Mouse (Mus musculus) cortical plate, adult 2 months (tissue): ENCODE data around the gene Flnb.

Source experiments
- CTCF ChIP-seq: fragments of 200-500 bp; IDR thresholded peaks from 2 replicates; pipeline ENCODE4 v1.5.1; 2011; ENCODE audit warnings: mild to moderate bottlenecking, control low read depth, low read length; ENCODE audit not compliant: insufficient read depth; ENCODE audit errors: extremely low read depth
- POLR2A ChIP-seq: fragments of 200-500 bp; IDR thresholded peaks from 2 replicates; pipeline ENCODE4 v1.6.1; 2011; ENCODE audit warnings: mild to moderate bottlenecking, low read length, control low read depth; ENCODE audit not compliant: insufficient read depth; ENCODE audit errors: extremely low read depth

GRCm38 (mm10) chr14:7962626-7963025, 144.9 kb downstream of the Flnb start:
- TF ChIP-seq POLR2A (no peak), CTCF (no peak)
